Mouse (Mus musculus): ENCODE results near the gene Exoc3l4.

The Exoc3l4 gene

GRCm38 (mm10) chr12:111411631-111412355 lies 5.0 kb upstream of the Exoc3l4 start:
- DNase-seq: no peak

- no peak for DNase-seq
Observed at GRCm38 (mm10) chr12:111412581-111413284, 4.1 kb upstream of the Exoc3l4 start.

- peak; percentile 39 to 40 for DNase-seq
Observed at GRCm38 (mm10) chr12:111413300-111413699, 3.5 kb upstream of the Exoc3l4 start.

- no peak for DNase-seq
Observed at GRCm38 (mm10) chr12:111419918-111420317, 3.1 kb downstream of the Exoc3l4 start.

- no peak for DNase-seq
Observed at GRCm38 (mm10) chr12:111420946-111421709, 4.3 kb downstream of the Exoc3l4 start.

- no peak for DNase-seq
Observed at GRCm38 (mm10) chr12:111422852-111423251, 6.0 kb downstream of the Exoc3l4 start.

- no peak for DNase-seq
Observed at GRCm38 (mm10) chr12:111423570-111424129, 6.8 kb downstream of the Exoc3l4 start.

GRCm38 (mm10) chr12:111424547-111424946 lies 7.7 kb downstream of the Exoc3l4 start:
- no peak for DNase-seq

GRCm38 (mm10) chr12:111425258-111425657 lies 8.4 kb downstream of the Exoc3l4 start:
- DNase-seq: peak in 1 of 2 experiments; percentile 18

GRCm38 (mm10) chr12:111425789-111426460 lies 9.1 kb downstream of the Exoc3l4 start:
- DNase-seq: peak; percentile 47 to 57

GRCm38 (mm10) chr12:111427438-111428113 lies 10.8 kb downstream of the Exoc3l4 start:
- no peak for DNase-seq

GRCm38 (mm10) chr12:111428364-111428763 lies 11.5 kb downstream of the Exoc3l4 start:
- no peak for DNase-seq

- no peak for DNase-seq
Observed at GRCm38 (mm10) chr12:111428961-111429911, 12.4 kb downstream of the Exoc3l4 start.

GRCm38 (mm10) chr12:111430049-111430867 lies 13.4 kb downstream of the Exoc3l4 start:
- DNase-seq: no peak

- no peak for DNase-seq
Observed at GRCm38 (mm10) chr12:111430868-111431817, 14.3 kb downstream of the Exoc3l4 start.

GRCm38 (mm10) chr12:111432097-111432496 lies 15.3 kb downstream of the Exoc3l4 start:
- no peak for DNase-seq

GRCm38 (mm10) chr12:111432751-111433331 lies 16.0 kb downstream of the Exoc3l4 start:
- no peak for DNase-seq

- DNase-seq: no peak
Observed at GRCm38 (mm10) chr12:111434164-111434744, 17.4 kb downstream of the Exoc3l4 start.

Data from thymus, adult 18-20 months (tissue).